In the genomic region with DNA sequence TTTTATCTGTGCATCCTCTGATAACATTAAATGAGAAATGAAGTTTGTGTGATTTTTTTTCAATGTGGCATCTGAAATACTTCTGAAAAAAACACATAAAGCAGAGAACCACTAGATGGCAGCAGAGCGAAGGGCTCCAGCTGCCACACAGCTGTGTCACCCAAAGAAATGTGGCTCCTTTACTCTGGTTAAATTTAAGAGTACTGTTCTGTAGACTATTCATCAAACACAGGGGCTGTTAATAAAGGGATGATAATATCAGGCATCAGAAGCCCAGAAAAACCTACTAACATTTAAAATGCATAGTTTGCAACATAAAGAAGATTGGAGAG, we compare ENCODE assay signal across 9 mouse cellular contexts. TPM values are rescaled to one million over a fixed set of nuclear protein-coding genes. Genes with fewer than 3 reads are reported as not detected.
DNase-seq lines count a peak whose midpoint lies in the region; ATAC-seq and TF ChIP-seq lines count a peak whose summit lies in the region.
"Had no signal": no experiment of that assay in that cellular context is flagged by ENCODE, and none has a peak within 500 bp of the region (broad histone marks: within the 10 kb centered on the region; RNA-seq: fewer than 3 reads in every experiment).

No protein-coding gene starts in this region.

- DNase-seq in kidney, adult 9 months, result peak; percentile 57
- peak; percentile 36 for DNase-seq in ES-E14 (ENCODE audit: low read depth, low spot score)
- DNase-seq in c-Kit-positive CD71-positive TER-119-negative erythroid progenitor cells, embryonic 14.5 days (ENCODE audit: low read depth), result peak; percentile 34
- peak; percentile 53 for DNase-seq in heart, postnatal 4 days
- no peak for DNase-seq in urinary bladder, postnatal 36 days (ENCODE audit: low spot score in 2 of 2)

- ATAC-seq in kidney, embryonic 15.5 days (replicated peaks; ENCODE audit: low FRiP score), result no peak
- 0 out of 2 replicates have a peak, but pooled peaks have one; percentile 52 for ATAC-seq in limb, embryonic 15.5 days (ENCODE audit: insufficient number of reproducible peaks, low FRiP score, low TSS enrichment, low read depth)
- ATAC-seq in neural tube, embryonic 14.5 days (ENCODE audit: low read depth), result peak; percentile 86; the same call in 1 of the 2 replicates

- no peaks in the 10 kb centered on the region for H3K27me3 ChIP-seq in kidney, embryonic 15.5 days
- no peaks in the 10 kb centered on the region for H3K27me3 ChIP-seq in limb, embryonic 15.5 days
- H3K27me3 ChIP-seq in neural tube, embryonic 14.5 days (ENCODE audit: control insufficient read depth, insufficient read depth, low read length), result no peaks in the 10 kb centered on the region

- in situ Hi-C loops in ES-E14 (cut with MboI; ENCODE audit: low sequenced_read_pairs in 2 of 2, unreplicated experiment in 2 of 2), result loop anchor here in 1 of 2 experiments (25.0 kb wide), 1 partner anchor 447 kb away; no protein-coding TSS in a partner anchor

- no peak overlapping the region for H3K4me2 ChIP-seq in kidney, embryonic 15.5 days
- no peak overlapping the region for H3K4me2 ChIP-seq in limb, embryonic 15.5 days
- H3K4me2 ChIP-seq in neural tube, embryonic 14.5 days (ENCODE audit: low read depth, low read length), result no peak overlapping the region

- no peak overlapping the region for H3K4me3 ChIP-seq in kidney, embryonic 15.5 days (replicated peaks)
- H3K4me3 ChIP-seq in ES-E14 (ENCODE audit: insufficient read depth in 1 of 2, low read depth in 1 of 2, low read length in 2 of 2, poor library complexity in 1 of 2, severe bottlenecking in 1 of 2), result no peak overlapping the region
- H3K4me3 ChIP-seq in limb, embryonic 15.5 days, result no peak overlapping the region
- H3K4me3 ChIP-seq in neural tube, embryonic 14.5 days (ENCODE audit: low read depth, low read length), result no peak overlapping the region

- no peaks in the 10 kb centered on the region for H3K36me3 ChIP-seq in kidney, embryonic 15.5 days
- no peaks in the 10 kb centered on the region for H3K36me3 ChIP-seq in ES-E14 (ENCODE audit: control insufficient read depth, insufficient read depth, low read length, poor library complexity, severe bottlenecking)
- no peaks in the 10 kb centered on the region for H3K36me3 ChIP-seq in limb, embryonic 15.5 days
- H3K36me3 ChIP-seq in neural tube, embryonic 14.5 days (ENCODE audit: control insufficient read depth, insufficient read depth, low read length), result no peaks in the 10 kb centered on the region

- H3K9ac ChIP-seq in kidney, embryonic 15.5 days, result no peak overlapping the region
- no peak overlapping the region for H3K9ac ChIP-seq in ES-E14 (ENCODE audit: insufficient read depth, low read depth, low read length, poor library complexity, severe bottlenecking)
- H3K9ac ChIP-seq in limb, embryonic 15.5 days, result no peak overlapping the region
- no peak overlapping the region for H3K9ac ChIP-seq in neural tube, embryonic 14.5 days (replicated peaks; ENCODE audit: low read depth, low read length)

- no peak overlapping the region for H3K27ac ChIP-seq in kidney, embryonic 15.5 days
- H3K27ac ChIP-seq in ES-E14 (ENCODE audit: insufficient read depth, low read depth, low read length, poor library complexity, severe bottlenecking), result no peak overlapping the region
- no peak overlapping the region for H3K27ac ChIP-seq in limb, embryonic 15.5 days
- no peak overlapping the region for H3K27ac ChIP-seq in neural tube, embryonic 14.5 days (ENCODE audit: low read depth, low read length)

- 0 out of 2 replicates have a peak, but pooled peaks cover 8% of the 10 kb centered on the region for H3K4me1 ChIP-seq in kidney, embryonic 15.5 days
- 0 out of 4 replicates have a peak, but pooled peaks cover 0 to 2% of the 10 kb centered on the region in 2 experiments for H3K4me1 ChIP-seq in ES-E14 (ENCODE audit: control insufficient read depth in 2 of 2, insufficient read depth in 2 of 2, low read length in 2 of 2, poor library complexity in 1 of 2)
- H3K4me1 ChIP-seq in limb, embryonic 15.5 days, result peaks cover 5% of the 10 kb centered on the region
- H3K4me1 ChIP-seq in neural tube, embryonic 14.5 days (ENCODE audit: control insufficient read depth, insufficient read depth, low read length), result peaks cover 5% of the 10 kb centered on the region; the same call in 1 of the 2 replicates

- WGBS in kidney, embryonic 15.5 days, result 0% methylated on average over 1 of the region's 1 CpGs
- WGBS in limb, embryonic 15.5 days, result 0% methylated on average over 1 of the region's 1 CpGs
- 0% methylated on average over 1 of the region's 1 CpGs for WGBS in neural tube, embryonic 14.5 days

- no peaks in the 10 kb centered on the region for H3K9me3 ChIP-seq in kidney, embryonic 15.5 days (replicated peaks)
- H3K9me3 ChIP-seq in ES-E14 (ENCODE audit: control insufficient read depth, insufficient read depth, low read depth, low read length), result no peaks in the 10 kb centered on the region
- H3K9me3 ChIP-seq in limb, embryonic 15.5 days, result no peaks in the 10 kb centered on the region
- no peaks in the 10 kb centered on the region for H3K9me3 ChIP-seq in neural tube, embryonic 14.5 days (ENCODE audit: control insufficient read depth, low read length)

TF ChIP-seq in ES-E14, 5 proteins besides CTCF, POLR2A, EP300 and RAD21:
- TF ChIP-seq CHD2 (IDR thresholded peaks at IDR 0.05; ENCODE audit: low read depth, low read length) (no peak), ZC3H11A (IDR thresholded peaks at IDR 0.05; ENCODE audit: borderline replicate concordance, low read depth, low read length) (peak; percentile 82), HCFC1 (IDR thresholded peaks at IDR 0.05; ENCODE audit: borderline replicate concordance, insufficient read depth, low read length) (no peak), MAFK (IDR thresholded peaks at IDR 0.05; ENCODE audit: insufficient read depth, low read depth, low read length) (no peak), ZNF384 (IDR thresholded peaks at IDR 0.05; ENCODE audit: low read depth, low read length) (peak; percentile 66; the same call in 1 of the 2 replicates)
TF ChIP-seq in ES-E14: peak in this region for 2.

RNA-seq across cellular contexts. Expression of gene Lrrc72, which starts 38.1 kb away (rescaled TPM):
- not detected in 2 replicates for polyA plus RNA-seq in kidney, embryonic 15.5 days (2015; fragmentation: Nextera tagmentation; extraction: Ambion mirVana)
- total RNA-seq in ES-E14 (2012; rRNA removed), result not detected in 2 replicates
- total RNA-seq in heart, postnatal 4 days (2021), result not detected
- polyA plus RNA-seq in limb, embryonic 15.5 days (2015; fragmentation: Nextera tagmentation; extraction: Ambion mirVana), result not detected in 2 replicates
- polyA plus RNA-seq in neural tube, embryonic 14.5 days (2014; fragmentation: Nextera tagmentation; extraction: Ambion mirVana), result not detected in 2 replicates
- polyA plus RNA-seq: frontal cortex, adult 2 months had no signal

RNA-seq across cellular contexts. Expression of gene Bzw2, which starts 57.2 kb away (rescaled TPM):
- 221 and 225 TPM in 2 replicates for polyA plus RNA-seq in kidney, embryonic 15.5 days (2015; fragmentation: Nextera tagmentation; extraction: Ambion mirVana)
- 176 and 241 TPM in 2 replicates for total RNA-seq in ES-E14 (2012; rRNA removed)
- 100 to 1,000 TPM; 168 to 170 TPM for total RNA-seq in heart, postnatal 4 days (2021)
- 165 and 177 TPM in 2 replicates for polyA plus RNA-seq in limb, embryonic 15.5 days (2015; fragmentation: Nextera tagmentation; extraction: Ambion mirVana)
- polyA plus RNA-seq in neural tube, embryonic 14.5 days (2014; fragmentation: Nextera tagmentation; extraction: Ambion mirVana), result 425 and 430 TPM in 2 replicates

RNA-seq across cellular contexts. Expression of gene Ankmy2, which starts 58.2 kb away (rescaled TPM):
- 36.3 and 36.9 TPM in 2 replicates for polyA plus RNA-seq in kidney, embryonic 15.5 days (2015; fragmentation: Nextera tagmentation; extraction: Ambion mirVana)
- total RNA-seq in ES-E14 (2012; rRNA removed), result 18.2 and 21.2 TPM in 2 replicates
- total RNA-seq in heart, postnatal 4 days (2021), result 10 to 100 TPM; 22.1 to 23.6 TPM
- polyA plus RNA-seq in limb, embryonic 15.5 days (2015; fragmentation: Nextera tagmentation; extraction: Ambion mirVana), result 33.2 and 33.9 TPM in 2 replicates
- 84.6 and 87.6 TPM in 2 replicates for polyA plus RNA-seq in neural tube, embryonic 14.5 days (2014; fragmentation: Nextera tagmentation; extraction: Ambion mirVana)

Comparison
In these comparisons a context has a peak if more than half of its experiments do, and no peak if none do; other contexts are left out.
1. DNase-seq: peak in kidney, adult 9 months (single experiment), ES-E14 (single experiment), c-Kit-positive CD71-positive TER-119-negative erythroid progenitor cells, embryonic 14.5 days (single experiment) and heart, postnatal 4 days (single experiment); none in urinary bladder, postnatal 36 days (0 of 2).